Mouse (Mus musculus) ES-Bruce4 (cell line): ENCODE measurements around the gene Rhod.

Source experiments
- CTCF ChIP-seq: IDR thresholded peaks from one replicate; pipeline ENCODE4 v1.8.1; 2011; ENCODE audit warnings: low read depth, low read length
- POLR2A ChIP-seq: IDR thresholded peaks from one replicate; pipeline ENCODE4 v1.8.1; 2011; ENCODE audit warnings: low read length; ENCODE audit not compliant: insufficient read depth

- TF ChIP-seq POLR2A (no peak), CTCF (no peak)
Observed at GRCm38 (mm10) chr19:4422581-4422980, 16.7 kb downstream of the Rhod start.
